Mouse (Mus musculus) gonadal fat pad, adult 2 months (tissue): Measurements from ENCODE around the gene Tspan6. TPM values are rescaled to one million over a fixed set of nuclear protein-coding genes. Genes with fewer than 3 reads are reported as not detected.

Experiments used
- DNase-seq: peaks from one replicate; pipeline ENCODE4 v3.0.0-alpha.2; 2012; ENCODE audit warnings: low read depth
- polyA plus RNA-seq: library from polyadenylated mRNA; depleted of rRNA; stranded (reverse); fragments of >200 nt; gene quantifications from 2 replicates; pipeline ENCODE4 v1.2.3, GENCODE M21; 2012; rRNA removed

Gene Tspan6
- polyA plus RNA-seq, result 12.2 and 19.2 TPM in 2 replicates

GRCm38 (mm10) chrX:133898014-133898542 lies at the start of gene Tspan6:
Tspan6 (minus strand) TSS chrX:133898429.
- no peak for DNase-seq

GRCm38 (mm10) chrX:133947427-133947826 lies 49.2 kb upstream of the Tspan6 start:
- no peak for DNase-seq

- DNase-seq, result no peak
These were observed 41.3 kb upstream of the Tspan6 start for GRCm38 (mm10) chrX:133939561-133939960.

GRCm38 (mm10) chrX:133936605-133937225 lies 38.5 kb upstream of the Tspan6 start:
- DNase-seq, result no peak

GRCm38 (mm10) chrX:133931302-133932013 lies 33.2 kb upstream of the Tspan6 start:
- no peak for DNase-seq

- no peak for DNase-seq
These were observed 28.5 kb upstream of the Tspan6 start for GRCm38 (mm10) chrX:133926760-133927159.

GRCm38 (mm10) chrX:133921187-133921586 lies 23.0 kb upstream of the Tspan6 start:
- no peak for DNase-seq

GRCm38 (mm10) chrX:133914219-133914618 lies 16.0 kb upstream of the Tspan6 start:
- no peak for DNase-seq

- no peak for DNase-seq
These were observed 14.8 kb upstream of the Tspan6 start for GRCm38 (mm10) chrX:133913006-133913405.

- DNase-seq, result no peak
These were observed 13.3 kb upstream of the Tspan6 start for GRCm38 (mm10) chrX:133911397-133912103.

- no peak for DNase-seq
These were observed 10.0 kb upstream of the Tspan6 start, which contains the start of gene Srpx2 for GRCm38 (mm10) chrX:133908261-133908660. Srpx2 (plus strand) TSS chrX:133908426.

GRCm38 (mm10) chrX:133888111-133888510 lies 10.1 kb downstream of the Tspan6 start:
- no peak for DNase-seq

- DNase-seq, result no peak
These were observed 10.9 kb downstream of the Tspan6 start for GRCm38 (mm10) chrX:133887308-133887707.

- no peak for DNase-seq
These were observed 28.5 kb downstream of the Tspan6 start for GRCm38 (mm10) chrX:133869743-133870142.

- DNase-seq, result no peak
These were observed 44.6 kb downstream of the Tspan6 start for GRCm38 (mm10) chrX:133853637-133854036.

GRCm38 (mm10) chrX:133850680-133851079 lies 47.5 kb downstream of the Tspan6 start, which contains the start of gene Tnmd:
Tnmd (plus strand) TSS chrX:133850980.
- no peak for DNase-seq

Other genes with a start within 250 kb of the Tspan6 start
- gene Pcdh19, start 209.4 kb downstream of the Tspan6 start, polyA plus RNA-seq, result 2.1 TPM in 2 replicates
- 0.69 and 1.2 TPM in 2 replicates for gene Tnmd, start 47.4 kb downstream of the Tspan6 start, polyA plus RNA-seq
- gene Srpx2, start 10.0 kb upstream of the Tspan6 start, polyA plus RNA-seq, result 9.3 and 23.4 TPM in 2 replicates
- gene Sytl4, start 83.4 kb upstream of the Tspan6 start, polyA plus RNA-seq, result 42.9 and 56.1 TPM in 2 replicates
- 24.0 and 31.0 TPM in 2 replicates for gene Cstf2, start 160.8 kb upstream of the Tspan6 start, polyA plus RNA-seq